Mouse (Mus musculus): ENCODE data around the gene Bcl6b.

GRCm38 (mm10) chr11:70238591-70239440 lies 9.2 kb upstream of the Bcl6b start:
- TF ChIP-seq GATA1 (IDR thresholded peaks at IDR 0.05; ENCODE audit: borderline replicate concordance, low read length) (no peak), FLI1 (IDR thresholded peaks at IDR 0.05; ENCODE audit: low read length) (no peak)
